Comparison of ENCODE assay signal across 8 mouse cellular contexts in the genomic region with DNA sequence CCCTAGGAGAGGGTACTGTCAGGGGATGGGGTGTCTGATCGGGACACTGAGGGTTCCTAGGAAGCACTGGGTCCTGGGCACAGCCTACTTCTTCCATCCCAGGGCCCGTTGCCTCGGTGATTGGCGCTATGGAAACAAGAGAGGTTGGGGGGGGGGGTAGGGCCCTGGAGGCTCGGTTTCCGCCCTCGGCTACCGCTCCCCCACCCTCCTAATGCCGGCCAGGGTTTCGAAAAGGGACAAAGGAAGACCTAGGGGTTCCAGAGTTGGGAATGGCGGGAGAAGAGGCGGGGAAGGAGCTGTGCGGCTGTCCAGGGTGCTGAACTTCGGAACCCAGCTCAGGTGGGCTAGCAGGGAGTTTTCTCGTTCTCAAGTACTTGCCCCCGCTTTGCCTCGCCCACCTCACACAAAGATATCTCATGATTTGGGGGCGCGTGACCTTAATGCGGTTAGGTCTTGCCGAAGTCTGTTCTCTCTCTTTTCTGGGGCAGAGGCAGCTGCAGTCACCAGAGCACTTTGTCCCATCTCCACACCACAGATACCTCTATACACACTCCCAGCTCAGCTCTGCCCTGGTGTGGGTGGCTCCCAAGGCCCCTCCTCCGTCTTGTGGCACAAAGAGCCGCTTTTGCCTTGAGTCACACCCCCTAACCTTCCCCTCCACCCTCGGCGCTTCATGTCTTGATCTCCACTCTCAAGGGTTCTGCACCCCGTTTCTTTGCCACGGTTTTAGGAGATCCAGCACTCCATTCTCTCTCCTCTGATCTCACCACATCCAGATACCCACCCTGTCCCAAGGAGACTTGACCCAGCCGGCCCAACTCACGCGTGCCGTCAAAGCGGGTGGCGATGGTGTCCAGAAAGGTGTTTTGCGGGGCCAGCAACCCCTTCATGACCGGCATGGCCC. TPM values are rescaled to one million over a fixed set of nuclear protein-coding genes. Genes with fewer than 3 reads are reported as not detected.
DNase-seq lines count a peak whose midpoint lies in the region; ATAC-seq and TF ChIP-seq lines count a peak whose summit lies in the region.

No protein-coding gene starts in this region.

- WGBS in spleen, adult 2 months = 5% methylated on average over 35 of the region's 35 CpGs
- 3% methylated on average over 35 of the region's 35 CpGs for WGBS in limb, embryonic 14.5 days
- WGBS in midbrain, embryonic 16.5 days = under 1% methylated on average over 35 of the region's 35 CpGs

- peak overlapping the region; percentile 52; the same call in 1 of the 2 replicates for H3K4me3 ChIP-seq in spleen, adult 2 months (ENCODE audit: extremely low read depth, insufficient read depth, insufficient read length)
- peak overlapping the region; percentile 66 for H3K4me3 ChIP-seq in cortical plate, adult 2 months (ENCODE audit: insufficient read depth, low read length)
- H3K4me3 ChIP-seq in limb, embryonic 14.5 days (replicated peaks; ENCODE audit: low read length) = peak overlapping the region; percentile 17; the same call in 1 of the 2 replicates
- peak overlapping the region; percentile 76 for H3K4me3 ChIP-seq in midbrain, embryonic 16.5 days (ENCODE audit: low read depth, low read length)

- peak overlapping the region; percentile 35 for H3K4me2 ChIP-seq in limb, embryonic 14.5 days (replicated peaks; ENCODE audit: low read depth, low read length, severe bottlenecking)
- H3K4me2 ChIP-seq in midbrain, embryonic 16.5 days (ENCODE audit: low read length) = peak overlapping the region; percentile 75

- no peaks in the 10 kb centered on the region for H3K9me3 ChIP-seq in limb, embryonic 14.5 days (ENCODE audit: control insufficient read depth, low read length)
- no peaks in the 10 kb centered on the region for H3K9me3 ChIP-seq in midbrain, embryonic 16.5 days (replicated peaks; ENCODE audit: control insufficient read depth, low read length, poor library complexity, severe bottlenecking)

- H3K9ac ChIP-seq in limb, embryonic 14.5 days (ENCODE audit: low read depth, low read length, severe bottlenecking) = no peak overlapping the region
- H3K9ac ChIP-seq in midbrain, embryonic 16.5 days (ENCODE audit: low read depth, low read length) = peak overlapping the region; percentile 80

- intact Hi-C loops in heart, postnatal 14 days (cut with DNase I) = loop anchor here (2.0 kb wide), 1 partner anchor 14 kb away; no protein-coding TSS in a partner anchor

- TF ChIP-seq CTCF in spleen, adult 2 months (IDR thresholded peaks at IDR 0.05; ENCODE audit: extremely low read depth, insufficient read depth, insufficient read length, insufficient replicate concordance) = no peak
- no peak for TF ChIP-seq CTCF in cortical plate, adult 2 months (IDR thresholded peaks at IDR 0.05; ENCODE audit: extremely low read depth, insufficient read depth, low read length)

- no peak for DNase-seq in spleen, adult 2 months (ENCODE audit: low read depth in 1 of 2, low spot score in 2 of 2)
- no peak for DNase-seq in spleen, postnatal 36 days (ENCODE audit: low spot score in 2 of 2)
- DNase-seq in heart, postnatal 14 days = peak; percentile 62 to 68
- peak; percentile 58 for DNase-seq in limb, embryonic 14.5 days (ENCODE audit: low spot score)
- DNase-seq in frontal cortex, postnatal 25 days (ENCODE audit: low spot score in 2 of 2) = no peak
- DNase-seq in cerebellum, adult 11-12 months = no peak

- H3K36me3 ChIP-seq in spleen, adult 2 months (ENCODE audit: control insufficient read depth, insufficient read depth, low read length) = no peaks in the 10 kb centered on the region
- H3K36me3 ChIP-seq in limb, embryonic 14.5 days (ENCODE audit: control insufficient read depth, insufficient read depth, low read length) = no peaks in the 10 kb centered on the region
- H3K36me3 ChIP-seq in midbrain, embryonic 16.5 days (ENCODE audit: control insufficient read depth, insufficient read depth, low read length) = peaks cover 9% of the 10 kb centered on the region

- ATAC-seq in limb, embryonic 14.5 days (ENCODE audit: low FRiP score, low read depth) = no peak
- ATAC-seq in midbrain, embryonic 16.5 days = peak; percentile 52

- no peak overlapping the region for H3K27ac ChIP-seq in spleen, adult 2 months (ENCODE audit: insufficient read depth, low read length)
- H3K27ac ChIP-seq in cortical plate, adult 2 months (ENCODE audit: insufficient read depth, low read length) = peak overlapping the region; percentile 85
- no peak overlapping the region for H3K27ac ChIP-seq in limb, embryonic 14.5 days (replicated peaks; ENCODE audit: low read depth, low read length)
- peak overlapping the region; percentile 73 for H3K27ac ChIP-seq in midbrain, embryonic 16.5 days (ENCODE audit: low read length)

- TF ChIP-seq POLR2A in spleen, adult 2 months (IDR thresholded peaks at IDR 0.05; ENCODE audit: low read depth, low read length) = no peak
- peak; percentile 22; the same call in 1 of the 2 replicates for TF ChIP-seq POLR2A in cortical plate, adult 2 months (IDR thresholded peaks at IDR 0.05; ENCODE audit: extremely low read depth, insufficient read depth, low read length)
- TF ChIP-seq POLR2A in limb, embryonic 14.5 days (IDR thresholded peaks at IDR 0.05; ENCODE audit: borderline replicate concordance, extremely low read depth, insufficient read depth, insufficient read length) = no peak

- H3K4me1 ChIP-seq in spleen, adult 2 months (ENCODE audit: control insufficient read depth, insufficient read depth, insufficient read length) = peaks cover 17% of the 10 kb centered on the region
- H3K4me1 ChIP-seq in cortical plate, adult 2 months (ENCODE audit: control insufficient read depth, insufficient read depth, low read length) = peaks cover 7% of the 10 kb centered on the region; the same call in 1 of the 2 replicates
- no peaks in the 10 kb centered on the region for H3K4me1 ChIP-seq in limb, embryonic 14.5 days (ENCODE audit: control insufficient read depth, insufficient read depth, low read length)
- H3K4me1 ChIP-seq in midbrain, embryonic 16.5 days (ENCODE audit: control insufficient read depth, insufficient read depth, low read length) = peaks cover 5% of the 10 kb centered on the region

- no peaks in the 10 kb centered on the region; the same call in 1 of the 2 replicates for H3K27me3 ChIP-seq in spleen, adult 2 months (ENCODE audit: control insufficient read depth, insufficient read depth, low read length)
- H3K27me3 ChIP-seq in limb, embryonic 14.5 days (ENCODE audit: control insufficient read depth, insufficient read depth, low read length) = peaks cover 42% of the 10 kb centered on the region
- H3K27me3 ChIP-seq in midbrain, embryonic 16.5 days (ENCODE audit: control insufficient read depth, insufficient read depth, low read depth, low read length) = no peaks in the 10 kb centered on the region

RNA-seq across cellular contexts. Expression of a gene that starts 0.8 kb away (rescaled TPM):
- 0.82 and 1.5 TPM in 2 replicates for polyA plus RNA-seq in spleen, adult 2 months (2012; rRNA removed)
- 23.4 and 25.4 TPM in 2 replicates for polyA plus RNA-seq in cortical plate, adult 2 months (2012; rRNA removed)
- not detected for total RNA-seq in heart, postnatal 14 days (2021)
- 0.09 TPM in 2 replicates for polyA plus RNA-seq in limb, embryonic 14.5 days (2012; rRNA removed)
- not detected in 2 replicates for polyA plus RNA-seq in limb, embryonic 14.5 days (2014; fragmentation: Nextera tagmentation; extraction: Ambion mirVana)
- polyA plus RNA-seq in midbrain, embryonic 16.5 days (2015; fragmentation: Nextera tagmentation; extraction: Ambion mirVana) = 11.4 and 12.3 TPM in 2 replicates

RNA-seq across cellular contexts. Expression of a gene that starts 3.8 kb away (rescaled TPM):
- 0.22 TPM in 1 of 2 replicates, not detected in the other for polyA plus RNA-seq in spleen, adult 2 months (2012; rRNA removed)
- 0.29 and 0.78 TPM in 2 replicates for polyA plus RNA-seq in cortical plate, adult 2 months (2012; rRNA removed)
- not detected for total RNA-seq in heart, postnatal 14 days (2021)
- not detected in 2 replicates for polyA plus RNA-seq in limb, embryonic 14.5 days (2012; rRNA removed)
- not detected in 2 replicates for polyA plus RNA-seq in limb, embryonic 14.5 days (2014; fragmentation: Nextera tagmentation; extraction: Ambion mirVana)
- 2.5 and 4.6 TPM in 2 replicates for polyA plus RNA-seq in midbrain, embryonic 16.5 days (2015; fragmentation: Nextera tagmentation; extraction: Ambion mirVana)

RNA-seq across cellular contexts. Expression of a gene that starts 11.8 kb away (rescaled TPM):
- 7.8 and 9.6 TPM in 2 replicates for polyA plus RNA-seq in spleen, adult 2 months (2012; rRNA removed)
- 7.5 and 8.6 TPM in 2 replicates for polyA plus RNA-seq in cortical plate, adult 2 months (2012; rRNA removed)
- 10 to 100 TPM; 12.7 to 13.3 TPM for total RNA-seq in heart, postnatal 14 days (2021)
- 12.1 and 14.0 TPM in 2 replicates for polyA plus RNA-seq in limb, embryonic 14.5 days (2012; rRNA removed)
- 3.7 and 5.7 TPM in 2 replicates for polyA plus RNA-seq in limb, embryonic 14.5 days (2014; fragmentation: Nextera tagmentation; extraction: Ambion mirVana)
- polyA plus RNA-seq in midbrain, embryonic 16.5 days (2015; fragmentation: Nextera tagmentation; extraction: Ambion mirVana) = 6.8 and 7.5 TPM in 2 replicates

RNA-seq across cellular contexts. Expression of a gene that starts 20.9 kb away (rescaled TPM):
- polyA plus RNA-seq in spleen, adult 2 months (2012; rRNA removed) = 183 and 200 TPM in 2 replicates
- polyA plus RNA-seq in cortical plate, adult 2 months (2012; rRNA removed) = 196 and 207 TPM in 2 replicates
- total RNA-seq in heart, postnatal 14 days (2021) = 10 to 100 TPM; 70.4 to 74.6 TPM
- polyA plus RNA-seq in limb, embryonic 14.5 days (2012; rRNA removed) = 188 and 227 TPM in 2 replicates
- 73.2 and 75.1 TPM in 2 replicates for polyA plus RNA-seq in limb, embryonic 14.5 days (2014; fragmentation: Nextera tagmentation; extraction: Ambion mirVana)
- polyA plus RNA-seq in midbrain, embryonic 16.5 days (2015; fragmentation: Nextera tagmentation; extraction: Ambion mirVana) = 41.1 and 43.3 TPM in 2 replicates

RNA-seq across cellular contexts. Expression of a gene that starts 45.3 kb away (rescaled TPM):
- polyA plus RNA-seq in spleen, adult 2 months (2012; rRNA removed) = 0.36 TPM in 1 of 2 replicates, not detected in the other
- polyA plus RNA-seq in cortical plate, adult 2 months (2012; rRNA removed) = 0.19 TPM in 1 of 2 replicates, not detected in the other
- total RNA-seq in heart, postnatal 14 days (2021) = not detected
- not detected in 2 replicates for polyA plus RNA-seq in limb, embryonic 14.5 days (2012; rRNA removed)
- polyA plus RNA-seq in limb, embryonic 14.5 days (2014; fragmentation: Nextera tagmentation; extraction: Ambion mirVana) = 0.77 TPM in 1 of 2 replicates, not detected in the other
- polyA plus RNA-seq in midbrain, embryonic 16.5 days (2015; fragmentation: Nextera tagmentation; extraction: Ambion mirVana) = 0.34 TPM in 1 of 2 replicates, not detected in the other

Comparison
In these comparisons a context has a peak if more than half of its experiments do, and no peak if none do; other contexts are left out.
1. DNase-seq: peak in heart, postnatal 14 days (2 of 2) and limb, embryonic 14.5 days (single experiment); none in spleen, adult 2 months (0 of 2), spleen, postnatal 36 days (0 of 2), frontal cortex, postnatal 25 days (0 of 2) and cerebellum, adult 11-12 months (single experiment).
2. H3K27ac ChIP-seq: peak in cortical plate, adult 2 months (single experiment) and midbrain, embryonic 16.5 days (single experiment); none in spleen, adult 2 months (single experiment) and limb, embryonic 14.5 days (single experiment).
3. H3K4me3 ChIP-seq: peak in every context shown above with its lines; median percentile 76 in midbrain, embryonic 16.5 days; 66 in cortical plate, adult 2 months; 52 in spleen, adult 2 months; 17 in limb, embryonic 14.5 days.